11 mouse cellular contexts compared by ENCODE assay signal in the genomic region with DNA sequence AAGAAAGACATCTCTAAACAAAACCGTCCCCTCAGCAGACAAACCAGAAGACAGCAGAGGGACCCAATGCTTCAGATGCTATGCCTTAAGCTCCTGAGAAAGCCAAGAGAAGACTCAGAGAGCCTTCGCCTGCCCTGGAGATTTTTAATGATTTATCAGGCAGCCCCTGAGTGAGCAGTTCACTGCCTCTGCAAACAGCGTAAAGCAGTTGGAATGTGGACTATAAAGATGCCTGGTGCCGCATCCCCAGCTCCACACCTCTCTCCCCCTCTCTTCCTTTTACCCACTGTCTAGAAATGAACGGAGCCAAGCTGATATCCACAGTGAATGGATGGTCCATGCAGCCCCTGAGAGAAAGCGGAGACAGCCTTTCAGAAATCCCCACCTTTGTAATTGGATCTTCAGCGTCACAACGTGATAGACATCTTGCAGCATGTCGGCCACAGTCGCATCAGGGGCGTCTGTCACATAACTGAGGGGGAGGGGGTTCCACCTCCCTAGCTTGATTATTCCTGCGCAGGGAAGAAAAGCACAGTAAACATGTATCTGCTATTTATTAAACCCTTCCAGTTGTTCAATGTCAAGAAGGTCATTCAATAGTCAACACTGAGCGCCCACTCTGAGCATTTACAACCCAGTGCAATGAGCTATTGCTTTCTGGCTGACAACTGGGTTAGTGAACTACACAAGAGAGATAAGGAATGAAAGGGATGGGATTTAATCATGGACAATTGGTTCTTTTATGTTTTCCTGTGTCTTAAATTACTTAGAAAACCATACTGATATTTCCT.
DNase-seq lines count a peak whose midpoint lies in the region; ATAC-seq and TF ChIP-seq lines count a peak whose summit lies in the region.
"Had no signal": no experiment of that assay in that cellular context is flagged by ENCODE, and none has a peak within 500 bp of the region (broad histone marks: within the 10 kb centered on the region; RNA-seq: fewer than 3 reads in every experiment).

No protein-coding gene starts in this region.

- H3K4me1 ChIP-seq in intestine, embryonic 15.5 days (replicated peaks), result peaks cover 5% of the 10 kb centered on the region; the same call in 1 of the 2 replicates
- no peaks in the 10 kb centered on the region for H3K4me1 ChIP-seq in intestine, postnatal 0 days (replicated peaks; ENCODE audit: control insufficient read depth, insufficient read depth, low read length)
- no peaks in the 10 kb centered on the region for H3K4me1 ChIP-seq in hindbrain, embryonic 11.5 days (replicated peaks; ENCODE audit: control insufficient read depth, insufficient read depth, low read length)
- no peaks in the 10 kb centered on the region for H3K4me1 ChIP-seq in kidney, postnatal 0 days (replicated peaks; ENCODE audit: insufficient read depth, low read length)
- H3K4me1 ChIP-seq in neural tube, embryonic 14.5 days (ENCODE audit: control insufficient read depth, insufficient read depth, low read length), result no peaks in the 10 kb centered on the region
- no peaks in the 10 kb centered on the region for H3K4me1 ChIP-seq in liver, embryonic 12.5 days

- no peaks in the 10 kb centered on the region for H3K9me3 ChIP-seq in intestine, embryonic 15.5 days
- no peaks in the 10 kb centered on the region for H3K9me3 ChIP-seq in intestine, postnatal 0 days (ENCODE audit: control insufficient read depth)
- no peaks in the 10 kb centered on the region for H3K9me3 ChIP-seq in hindbrain, embryonic 11.5 days (ENCODE audit: control insufficient read depth, low read length)
- no peaks in the 10 kb centered on the region for H3K9me3 ChIP-seq in kidney, postnatal 0 days (replicated peaks; ENCODE audit: low read length)
- H3K9me3 ChIP-seq in neural tube, embryonic 14.5 days (ENCODE audit: control insufficient read depth, low read length), result no peaks in the 10 kb centered on the region
- no peaks in the 10 kb centered on the region for H3K9me3 ChIP-seq in liver, embryonic 12.5 days (replicated peaks)

- 32% methylated on average over 13 of the region's 13 CpGs for WGBS in intestine, embryonic 15.5 days
- 41% methylated on average over 13 of the region's 13 CpGs for WGBS in intestine, postnatal 0 days
- WGBS in hindbrain, embryonic 11.5 days, result 46% methylated on average over 13 of the region's 13 CpGs
- WGBS in kidney, postnatal 0 days, result 24% methylated on average over 13 of the region's 13 CpGs
- WGBS in neural tube, embryonic 14.5 days, result 29% methylated on average over 13 of the region's 13 CpGs
- 55% methylated on average over 13 of the region's 13 CpGs for WGBS in liver, embryonic 12.5 days (ENCODE audit: insufficient replicate concordance)

- no peak overlapping the region for H3K4me2 ChIP-seq in intestine, embryonic 15.5 days (replicated peaks)
- H3K4me2 ChIP-seq in intestine, postnatal 0 days (replicated peaks; ENCODE audit: low read depth), result no peak overlapping the region
- no peak overlapping the region for H3K4me2 ChIP-seq in hindbrain, embryonic 11.5 days (replicated peaks; ENCODE audit: low read depth, low read length)
- H3K4me2 ChIP-seq in kidney, postnatal 0 days (ENCODE audit: low read length), result peak overlapping the region; percentile 2; the same call in 1 of the 2 replicates
- peak overlapping the region; percentile 12; the same call in 1 of the 2 replicates for H3K4me2 ChIP-seq in neural tube, embryonic 14.5 days (ENCODE audit: low read depth, low read length)
- no peak overlapping the region for H3K4me2 ChIP-seq in liver, embryonic 12.5 days

- no peak for TF ChIP-seq CTCF in intestine, postnatal 0 days (IDR thresholded peaks at IDR 0.05; ENCODE audit: low read depth)
- no peak for TF ChIP-seq CTCF in kidney, postnatal 0 days (IDR thresholded peaks at IDR 0.05; ENCODE audit: low read depth)

- DNase-seq in hindbrain, embryonic 11.5 days (ENCODE audit: low spot score), result peak; percentile 4
- DNase-seq in kidney, postnatal 0 days (ENCODE audit: low spot score), result peak; percentile 48
- DNase-seq in ovary, postnatal 14 days (ENCODE audit: low spot score), result no peak
- no peak for DNase-seq in MN1 (ENCODE audit: low spot score)
- DNase-seq: heart, postnatal 4 days had no signal

- H3K27me3 ChIP-seq in intestine, embryonic 15.5 days (replicated peaks), result no peaks in the 10 kb centered on the region
- no peaks in the 10 kb centered on the region for H3K27me3 ChIP-seq in intestine, postnatal 0 days (replicated peaks; ENCODE audit: control insufficient read depth, insufficient read depth, low read length)
- no peaks in the 10 kb centered on the region for H3K27me3 ChIP-seq in hindbrain, embryonic 11.5 days (ENCODE audit: control insufficient read depth, insufficient read depth, low read length)
- no peaks in the 10 kb centered on the region for H3K27me3 ChIP-seq in kidney, postnatal 0 days (ENCODE audit: insufficient read depth, low read length)
- no peaks in the 10 kb centered on the region for H3K27me3 ChIP-seq in neural tube, embryonic 14.5 days (ENCODE audit: control insufficient read depth, insufficient read depth, low read length)
- no peaks in the 10 kb centered on the region for H3K27me3 ChIP-seq in liver, embryonic 12.5 days (replicated peaks)

- H3K4me3 ChIP-seq in intestine, embryonic 15.5 days (replicated peaks), result no peak overlapping the region
- H3K4me3 ChIP-seq in intestine, postnatal 0 days (ENCODE audit: low read depth, low read length), result no peak overlapping the region
- no peak overlapping the region for H3K4me3 ChIP-seq in hindbrain, embryonic 11.5 days (ENCODE audit: low read depth, low read length)
- no peak overlapping the region for H3K4me3 ChIP-seq in kidney, postnatal 0 days (replicated peaks; ENCODE audit: low read depth, low read length)
- H3K4me3 ChIP-seq in neural tube, embryonic 14.5 days (ENCODE audit: low read depth, low read length), result no peak overlapping the region
- H3K4me3 ChIP-seq in liver, embryonic 12.5 days, result no peak overlapping the region

- no peaks in the 10 kb centered on the region for H3K36me3 ChIP-seq in intestine, embryonic 15.5 days
- H3K36me3 ChIP-seq in intestine, postnatal 0 days (ENCODE audit: control insufficient read depth, insufficient read depth), result no peaks in the 10 kb centered on the region
- no peaks in the 10 kb centered on the region for H3K36me3 ChIP-seq in hindbrain, embryonic 11.5 days (ENCODE audit: control insufficient read depth, insufficient read depth, low read length)
- no peaks in the 10 kb centered on the region for H3K36me3 ChIP-seq in kidney, postnatal 0 days (ENCODE audit: insufficient read depth, low read length)
- no peaks in the 10 kb centered on the region for H3K36me3 ChIP-seq in neural tube, embryonic 14.5 days (ENCODE audit: control insufficient read depth, insufficient read depth, low read length)
- no peaks in the 10 kb centered on the region for H3K36me3 ChIP-seq in liver, embryonic 12.5 days

- H3K9ac ChIP-seq in intestine, embryonic 15.5 days, result no peak overlapping the region
- H3K9ac ChIP-seq in intestine, postnatal 0 days (ENCODE audit: low read depth, low read length), result no peak overlapping the region
- no peak overlapping the region for H3K9ac ChIP-seq in hindbrain, embryonic 11.5 days (ENCODE audit: low read depth, low read length)
- no peak overlapping the region for H3K9ac ChIP-seq in kidney, postnatal 0 days (ENCODE audit: low read depth, low read length)
- peak overlapping the region; percentile 1; the same call in 1 of the 2 replicates for H3K9ac ChIP-seq in neural tube, embryonic 14.5 days (replicated peaks; ENCODE audit: low read depth, low read length)
- no peak overlapping the region for H3K9ac ChIP-seq in liver, embryonic 12.5 days
- H3K9ac ChIP-seq: liver, embryonic 14.5 days had no signal

- peak; percentile 52 for ATAC-seq in intestine, embryonic 15.5 days
- ATAC-seq in intestine, postnatal 0 days, result no peak
- ATAC-seq in hindbrain, embryonic 11.5 days (ENCODE audit: low FRiP score), result no peak
- ATAC-seq in kidney, postnatal 0 days (replicated peaks; ENCODE audit: low FRiP score, low read depth), result peak; percentile 71
- ATAC-seq in neural tube, embryonic 14.5 days (ENCODE audit: low read depth), result peak; percentile 73
- no peak for ATAC-seq in liver, embryonic 12.5 days

- no peak overlapping the region for H3K27ac ChIP-seq in intestine, embryonic 15.5 days
- H3K27ac ChIP-seq in intestine, postnatal 0 days (ENCODE audit: low read depth, low read length), result no peak overlapping the region
- no peak overlapping the region for H3K27ac ChIP-seq in hindbrain, embryonic 11.5 days (ENCODE audit: low read depth, low read length)
- no peak overlapping the region for H3K27ac ChIP-seq in kidney, postnatal 0 days
- H3K27ac ChIP-seq in neural tube, embryonic 14.5 days (ENCODE audit: low read depth, low read length), result no peak overlapping the region
- H3K27ac ChIP-seq in liver, embryonic 12.5 days, result no peak overlapping the region
- H3K27ac ChIP-seq: liver, embryonic 14.5 days; macrophage had no signal

Comparison
In these comparisons a context has a peak if more than half of its experiments do, and no peak if none do; other contexts are left out.
1. ATAC-seq: peak in intestine, embryonic 15.5 days (single experiment), kidney, postnatal 0 days (single experiment) and neural tube, embryonic 14.5 days (single experiment); none in intestine, postnatal 0 days (single experiment), hindbrain, embryonic 11.5 days (single experiment) and liver, embryonic 12.5 days (single experiment).
2. H3K4me2 ChIP-seq: peak in kidney, postnatal 0 days (single experiment) and neural tube, embryonic 14.5 days (single experiment); none in intestine, embryonic 15.5 days (single experiment), intestine, postnatal 0 days (single experiment), hindbrain, embryonic 11.5 days (single experiment) and liver, embryonic 12.5 days (single experiment).
3. DNase-seq: peak in hindbrain, embryonic 11.5 days (single experiment) and kidney, postnatal 0 days (single experiment); none in ovary, postnatal 14 days (single experiment) and MN1 (single experiment).